Mouse (Mus musculus) E14TG2a.4 (cell line): ENCODE measurements at regions not wholly inside any gene's neighbourhood (a gene's known extent, or its start where the extent isn't known, plus 50 kb on each side); places are given as distances from the start of the nearest gene placed in this dataset.

ENCODE experiments used
- CTCF ChIP-seq: conservative IDR thresholded peaks from 2 replicates; pipeline ENCODE4 v1.5.1; 2014; ENCODE audit warnings: low read length
- POU5F1 ChIP-seq: IDR thresholded peaks from 2 replicates; pipeline ENCODE4 v1.6.1; 2014; ENCODE audit warnings: low read length, borderline replicate concordance

DNA sequence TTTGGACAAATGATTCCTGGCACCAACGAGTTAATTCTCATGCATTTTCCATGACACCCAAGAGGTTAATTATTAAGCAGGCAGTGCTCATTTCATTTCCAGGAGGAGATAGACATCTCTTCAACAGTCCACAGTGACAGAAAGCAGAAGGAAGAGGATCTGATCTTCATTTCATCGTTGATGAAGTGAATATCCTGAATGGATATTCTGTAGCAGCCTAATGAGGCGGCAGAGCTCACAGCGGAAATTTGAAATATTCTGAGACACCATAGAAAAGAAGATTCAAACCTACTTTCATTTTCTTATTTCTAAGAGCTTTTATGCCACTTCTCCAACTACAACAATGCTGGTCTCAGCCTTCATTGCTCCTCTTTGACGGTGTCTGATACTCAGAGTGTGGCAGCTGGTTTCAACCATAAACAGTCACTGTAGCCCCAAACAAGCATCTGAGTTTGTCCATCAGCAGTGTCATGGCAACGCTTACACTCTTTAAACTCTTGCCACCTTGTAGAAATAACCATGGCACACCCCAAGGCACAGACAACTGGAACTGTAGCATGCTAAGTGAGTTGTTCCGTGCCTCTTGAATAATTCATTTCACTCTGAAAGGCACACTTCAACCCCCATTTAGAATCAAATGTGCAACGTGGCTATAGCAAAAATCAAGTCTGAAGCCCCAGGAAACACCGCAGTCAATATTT is 331.3 kb downstream of the Rps29 start:
- TF ChIP-seq CTCF (no peak), POU5F1 (no peak)
